Mouse (Mus musculus) urinary bladder, postnatal 14 days (tissue): ENCODE results near the gene Gxylt1.
"Not testable (repeated sequence)": the region's sequence is repeated elsewhere in the genome, so short reads cannot be mapped to it uniquely, and the experiment has no call there.

Source experiments
- DNase-seq: peaks from one replicate; pipeline ENCODE4 v3.0.0; 2021; ENCODE audit warnings: low spot score

Gene Gxylt1

GRCm38 (mm10) chr15:93274679-93275583 is at the start of gene Gxylt1:
Gene Gxylt1, minus strand, starts transcription at chr15:93275179.
- DNase-seq = peak; percentile 99

GRCm38 (mm10) chr15:93318781-93319180 is 43.8 kb upstream of the Gxylt1 start:
- DNase-seq = peak; percentile 32

- not testable (repeated sequence) for DNase-seq
Observed at GRCm38 (mm10) chr15:93310304-93310703, 35.3 kb upstream of the Gxylt1 start.

GRCm38 (mm10) chr15:93298197-93298596 is 23.2 kb upstream of the Gxylt1 start:
- no peak for DNase-seq

- no peak for DNase-seq
Observed at GRCm38 (mm10) chr15:93294483-93294882, 19.5 kb upstream of the Gxylt1 start.

- no peak for DNase-seq
Observed at GRCm38 (mm10) chr15:93288321-93288720, 13.3 kb upstream of the Gxylt1 start.

GRCm38 (mm10) chr15:93287628-93288027 is 12.6 kb upstream of the Gxylt1 start:
- no peak for DNase-seq

- peak; percentile 29 for DNase-seq
Observed at GRCm38 (mm10) chr15:93285244-93285643, 10.3 kb upstream of the Gxylt1 start.

- DNase-seq = no peak
Observed at GRCm38 (mm10) chr15:93284326-93284725, 9.3 kb upstream of the Gxylt1 start.

GRCm38 (mm10) chr15:93283349-93283748 is 8.4 kb upstream of the Gxylt1 start:
- peak; percentile 15 for DNase-seq

GRCm38 (mm10) chr15:93276276-93276675 is 1.3 kb upstream of the Gxylt1 start:
- no peak for DNase-seq

GRCm38 (mm10) chr15:93275623-93276022 is 644 bp upstream of the Gxylt1 start:
- DNase-seq = no peak

GRCm38 (mm10) chr15:93273788-93274678 is 946 bp downstream of the Gxylt1 start:
- no peak for DNase-seq

- no peak for DNase-seq
Observed at GRCm38 (mm10) chr15:93272948-93273347, 2.0 kb downstream of the Gxylt1 start.

GRCm38 (mm10) chr15:93270289-93270855 is 4.6 kb downstream of the Gxylt1 start:
- no peak for DNase-seq

GRCm38 (mm10) chr15:93269572-93269971 is 5.4 kb downstream of the Gxylt1 start:
- DNase-seq = no peak

GRCm38 (mm10) chr15:93268001-93268400 is 7.0 kb downstream of the Gxylt1 start:
- no peak for DNase-seq

GRCm38 (mm10) chr15:93267479-93267878 is 7.5 kb downstream of the Gxylt1 start:
- no peak for DNase-seq

GRCm38 (mm10) chr15:93266361-93266760 is 8.6 kb downstream of the Gxylt1 start:
- DNase-seq = no peak

GRCm38 (mm10) chr15:93265728-93266127 is 9.3 kb downstream of the Gxylt1 start:
- peak; percentile 70 for DNase-seq

GRCm38 (mm10) chr15:93265231-93265630 is 9.7 kb downstream of the Gxylt1 start:
- no peak for DNase-seq

- DNase-seq = no peak
Observed at GRCm38 (mm10) chr15:93264221-93264620, 10.8 kb downstream of the Gxylt1 start.
